Mouse (Mus musculus): Measurements from ENCODE around the gene Robo1. TPM values are rescaled to one million over a fixed set of nuclear protein-coding genes. Genes with fewer than 3 reads are reported as not detected.

Robo1 gene
- polyA plus RNA-seq, 1 experiment from 2014 or later, result 23.7 TPM

- ATAC-seq (ENCODE audit: insufficient read depth, low FRiP score, low read depth), result no peak
- 26% methylated on average over 8 of the region's 8 CpGs for WGBS
- H3K36me3 ChIP-seq, result no peaks in the 10 kb centered on the region
- no peaks in the 10 kb centered on the region for H3K4me1 ChIP-seq
- no peak overlapping the region for H3K4me3 ChIP-seq (replicated peaks)
- H3K27me3 ChIP-seq (replicated peaks), result no peaks in the 10 kb centered on the region
- no peak overlapping the region for H3K4me2 ChIP-seq
- no peak overlapping the region for H3K27ac ChIP-seq
- H3K9ac ChIP-seq, result no peak overlapping the region
- H3K9me3 ChIP-seq, result no peaks in the 10 kb centered on the region
Observed at GRCm38 (mm10) chr16:72979407-72980219, 671.5 kb downstream of the Robo1 start.

- Histone ChIP-seq H3K4me2 (no peak overlapping the region), H3K27me3 (replicated peaks) (no peaks in the 10 kb centered on the region), H3K27ac (no peak overlapping the region), H3K4me1 (0 out of 2 replicates have a peak, but pooled peaks cover 10% of the 10 kb centered on the region), H3K4me3 (replicated peaks) (no peak overlapping the region), H3K36me3 (no peaks in the 10 kb centered on the region), H3K9me3 (no peaks in the 10 kb centered on the region), H3K9ac (no peak overlapping the region)
- no peak for ATAC-seq (ENCODE audit: insufficient read depth, low FRiP score, low read depth)
- WGBS, result 85% methylated on average over 21 of the region's 21 CpGs
Observed at GRCm38 (mm10) chr16:72990376-72991167, 682.5 kb downstream of the Robo1 start.

DNA sequence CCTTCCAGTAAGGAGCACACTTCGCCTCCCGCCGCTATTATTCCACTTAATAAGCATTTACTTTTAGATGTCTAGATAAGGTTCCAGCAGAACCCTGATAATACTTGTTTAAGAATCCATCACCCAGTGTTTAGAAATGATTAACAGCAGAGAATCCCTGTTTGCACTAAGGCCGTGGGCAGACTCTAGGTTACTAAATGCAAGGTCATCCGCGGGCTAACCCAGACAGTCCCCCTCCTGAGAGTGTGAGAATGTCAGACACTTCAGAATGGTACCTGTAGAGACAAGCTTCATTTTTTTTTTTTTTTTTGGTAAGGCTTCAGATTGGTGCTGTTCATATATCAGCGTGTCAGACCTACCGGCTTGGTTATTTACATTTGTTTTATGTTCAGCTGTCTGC lies 685.1 kb downstream of the Robo1 start:
- Histone ChIP-seq H3K9ac (no peak overlapping the region), H3K9me3 (no peaks in the 10 kb centered on the region), H3K4me1 (0 out of 2 replicates have a peak, but pooled peaks cover 10% of the 10 kb centered on the region), H3K27me3 (replicated peaks) (no peaks in the 10 kb centered on the region), H3K4me3 (replicated peaks) (no peak overlapping the region), H3K36me3 (0 out of 2 replicates have a peak, but pooled peaks cover 3% of the 10 kb centered on the region), H3K27ac (no peak overlapping the region), H3K4me2 (peak overlapping the region; percentile 2; the same call in 1 of the 2 replicates)
- ATAC-seq (ENCODE audit: insufficient read depth, low FRiP score, low read depth), result peak; percentile 77
- WGBS, result 30% methylated on average over 8 of the region's 8 CpGs

DNA sequence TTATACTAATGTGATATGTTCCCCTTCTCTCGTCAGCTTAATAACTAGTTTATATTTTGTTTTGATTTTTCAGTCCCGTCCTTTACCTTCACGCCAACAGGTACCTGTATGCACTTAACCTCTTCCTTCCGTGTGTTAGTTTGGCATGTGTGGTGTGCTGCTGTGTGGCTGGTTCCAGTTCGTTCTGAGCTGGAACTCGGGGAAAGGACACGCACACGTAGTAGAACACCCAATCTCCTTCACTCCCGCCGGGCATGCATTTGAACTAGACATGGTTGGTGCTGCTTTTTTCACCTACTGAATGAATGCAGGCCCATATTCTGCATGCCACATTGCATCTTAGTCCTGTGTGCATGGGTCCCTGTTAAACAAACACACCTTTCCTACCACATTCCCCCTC lies 685.5 kb downstream of the Robo1 start:
- 49% methylated on average over 10 of the region's 10 CpGs for WGBS
- Histone ChIP-seq H3K9ac (no peak overlapping the region), H3K36me3 (0 out of 2 replicates have a peak, but pooled peaks cover 3% of the 10 kb centered on the region), H3K4me1 (0 out of 2 replicates have a peak, but pooled peaks cover 10% of the 10 kb centered on the region), H3K4me2 (0 out of 2 replicates have a peak overlapping the region, but pooled peaks have one; percentile 2), H3K9me3 (no peaks in the 10 kb centered on the region), H3K4me3 (replicated peaks) (no peak overlapping the region), H3K27me3 (replicated peaks) (no peaks in the 10 kb centered on the region), H3K27ac (no peak overlapping the region)
- ATAC-seq (ENCODE audit: insufficient read depth, low FRiP score, low read depth), result peak; percentile 35; the same call in 1 of the 2 replicates

- Histone ChIP-seq H3K9ac (no peak overlapping the region), H3K27ac (no peak overlapping the region), H3K9me3 (no peaks in the 10 kb centered on the region), H3K4me1 (0 out of 2 replicates have a peak, but pooled peaks cover 10% of the 10 kb centered on the region), H3K36me3 (0 out of 2 replicates have a peak, but pooled peaks cover 3% of the 10 kb centered on the region), H3K27me3 (replicated peaks) (no peaks in the 10 kb centered on the region), H3K4me3 (replicated peaks) (no peak overlapping the region), H3K4me2 (no peak overlapping the region)
- WGBS, result 28% methylated on average over 8 of the region's 8 CpGs
- no peak for ATAC-seq (ENCODE audit: insufficient read depth, low FRiP score, low read depth)
Observed at GRCm38 (mm10) chr16:72995251-72995954, 687.3 kb downstream of the Robo1 start.

- H3K27ac ChIP-seq, result no peak overlapping the region
- H3K4me2 ChIP-seq, result no peak overlapping the region
- 0 out of 2 replicates have a peak, but pooled peaks cover 10% of the 10 kb centered on the region for H3K4me1 ChIP-seq
- 67% methylated on average over 10 of the region's 10 CpGs for WGBS
- H3K4me3 ChIP-seq (replicated peaks), result no peak overlapping the region
- no peaks in the 10 kb centered on the region for H3K9me3 ChIP-seq
- no peak overlapping the region for H3K9ac ChIP-seq
- H3K36me3 ChIP-seq, result 0 out of 2 replicates have a peak, but pooled peaks cover 3% of the 10 kb centered on the region
- H3K27me3 ChIP-seq (replicated peaks), result no peaks in the 10 kb centered on the region
- ATAC-seq (ENCODE audit: insufficient read depth, low FRiP score, low read depth), result no peak
Observed at GRCm38 (mm10) chr16:72995955-72996535, 687.9 kb downstream of the Robo1 start.

DNA sequence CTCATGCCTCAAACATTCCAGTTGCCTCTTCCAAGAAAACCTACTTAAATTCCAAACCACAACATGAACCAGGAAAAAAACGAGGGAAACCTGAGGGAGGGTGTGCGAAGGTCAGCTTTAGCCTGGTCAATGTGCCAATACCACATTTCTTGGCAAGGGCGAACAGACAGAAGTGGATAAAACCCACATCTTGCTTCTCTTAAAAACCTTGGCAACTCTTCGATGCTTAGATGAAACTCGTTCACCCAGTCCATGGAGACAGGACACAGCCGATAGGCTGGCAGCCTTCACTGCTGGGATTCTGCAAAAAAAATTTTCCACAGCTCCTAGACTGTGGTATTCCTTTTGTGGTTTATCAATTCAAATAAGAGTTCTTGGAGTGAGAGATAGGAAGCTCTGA lies 690.6 kb downstream of the Robo1 start:
- ATAC-seq (ENCODE audit: insufficient read depth, low FRiP score, low read depth), result no peak
- no peak overlapping the region for H3K4me3 ChIP-seq (replicated peaks)
- no peak overlapping the region for H3K4me2 ChIP-seq
- no peak overlapping the region for H3K9ac ChIP-seq
- 0 out of 2 replicates have a peak, but pooled peaks cover 5% of the 10 kb centered on the region for H3K4me1 ChIP-seq
- H3K27ac ChIP-seq, result no peak overlapping the region
- 0 out of 2 replicates have a peak, but pooled peaks cover 3% of the 10 kb centered on the region for H3K36me3 ChIP-seq
- 66% methylated on average over 6 of the region's 6 CpGs for WGBS
- H3K9me3 ChIP-seq, result no peaks in the 10 kb centered on the region
- H3K27me3 ChIP-seq (replicated peaks), result no peaks in the 10 kb centered on the region

GRCm38 (mm10) chr16:73002685-73003084 lies 694.6 kb downstream of the Robo1 start:
- WGBS, result 90% methylated on average over 4 of the region's 4 CpGs
- Histone ChIP-seq H3K4me2 (no peak overlapping the region), H3K36me3 (no peaks in the 10 kb centered on the region), H3K27me3 (replicated peaks) (no peaks in the 10 kb centered on the region), H3K4me1 (no peaks in the 10 kb centered on the region), H3K9me3 (no peaks in the 10 kb centered on the region), H3K27ac (no peak overlapping the region), H3K9ac (no peak overlapping the region), H3K4me3 (replicated peaks) (no peak overlapping the region)
- ATAC-seq (ENCODE audit: insufficient read depth, low FRiP score, low read depth), result no peak

DNA sequence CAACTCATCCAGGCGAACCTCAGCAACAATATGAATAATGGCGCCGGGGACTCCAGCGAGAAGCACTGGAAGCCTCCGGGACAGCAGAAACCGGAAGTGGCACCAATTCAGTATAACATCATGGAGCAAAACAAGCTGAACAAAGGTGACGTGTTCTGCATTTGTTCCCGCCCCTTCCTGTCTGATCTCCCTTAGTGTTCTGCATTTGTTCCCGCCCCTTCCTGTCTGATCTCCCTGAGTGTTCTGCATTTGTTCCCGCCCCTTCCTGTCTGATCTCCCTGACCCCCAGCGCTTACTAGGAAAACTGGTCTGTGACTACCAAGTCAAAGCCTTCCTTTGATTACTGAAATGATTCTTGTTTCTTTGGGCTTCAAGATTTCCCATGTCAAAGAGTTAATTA lies 696.5 kb downstream of the Robo1 start:
- Histone ChIP-seq H3K4me1 (no peaks in the 10 kb centered on the region), H3K36me3 (no peaks in the 10 kb centered on the region), H3K27me3 (replicated peaks) (no peaks in the 10 kb centered on the region), H3K9ac (no peak overlapping the region), H3K4me3 (replicated peaks) (no peak overlapping the region), H3K9me3 (no peaks in the 10 kb centered on the region), H3K27ac (no peak overlapping the region), H3K4me2 (no peak overlapping the region)
- no peak for ATAC-seq (ENCODE audit: insufficient read depth, low FRiP score, low read depth)
- WGBS, result 96% methylated on average over 11 of the region's 11 CpGs

- H3K36me3 ChIP-seq, result no peaks in the 10 kb centered on the region
Observed at GRCm38 (mm10) chr16:73005831-73006230, 697.7 kb downstream of the Robo1 start.

DNA sequence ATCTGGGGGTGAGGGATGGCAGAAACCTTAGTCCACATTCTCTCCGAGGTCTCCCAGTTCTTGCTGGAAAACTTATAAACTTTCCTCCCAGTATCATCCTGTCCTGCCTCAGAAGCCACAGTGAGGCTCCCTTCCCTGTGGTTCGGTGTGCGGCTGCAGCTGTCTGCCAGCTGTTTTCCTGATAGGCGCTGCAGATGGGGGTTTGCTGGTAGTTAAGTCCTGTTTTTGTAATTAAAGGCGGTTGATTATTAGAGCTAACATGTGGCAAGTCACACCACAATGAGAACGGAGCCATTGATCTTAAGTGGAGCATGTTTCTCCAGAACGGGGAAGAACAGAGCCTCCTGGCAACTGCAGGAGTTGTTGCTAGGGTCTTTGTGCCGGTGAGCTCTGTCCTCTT lies 699.3 kb downstream of the Robo1 start:
- H3K4me2 ChIP-seq, result no peak overlapping the region
- ATAC-seq (ENCODE audit: insufficient read depth, low FRiP score, low read depth), result no peak
- WGBS, result 65% methylated on average over 8 of the region's 8 CpGs

More at GRCm38 (mm10) chr16:73005831-73006230, 697.7 kb downstream of the Robo1 start:
- Histone ChIP-seq H3K4me1 (no peaks in the 10 kb centered on the region), H3K9ac (no peak overlapping the region), H3K27me3 (replicated peaks) (no peaks in the 10 kb centered on the region), H3K4me2 (no peak overlapping the region), H3K4me3 (replicated peaks) (no peak overlapping the region), H3K27ac (no peak overlapping the region), H3K9me3 (no peaks in the 10 kb centered on the region)
- no peak for ATAC-seq (ENCODE audit: insufficient read depth, low FRiP score, low read depth)
- 73% methylated on average over 4 of the region's 4 CpGs for WGBS

More for the DNA sequence above, 699.3 kb downstream of the Robo1 start:
- Histone ChIP-seq H3K27ac (no peak overlapping the region), H3K36me3 (no peaks in the 10 kb centered on the region), H3K27me3 (replicated peaks) (no peaks in the 10 kb centered on the region), H3K4me1 (no peaks in the 10 kb centered on the region), H3K9ac (no peak overlapping the region), H3K4me3 (replicated peaks) (no peak overlapping the region), H3K9me3 (no peaks in the 10 kb centered on the region)
